Mouse (Mus musculus): ENCODE results near the gene Trappc5. TPM values are rescaled to one million over a fixed set of nuclear protein-coding genes. Genes with fewer than 3 reads are reported as not detected.

Gene Trappc5
- polyA plus RNA-seq, 1 experiment from 2014 or later, result 59.4 TPM

DNA sequence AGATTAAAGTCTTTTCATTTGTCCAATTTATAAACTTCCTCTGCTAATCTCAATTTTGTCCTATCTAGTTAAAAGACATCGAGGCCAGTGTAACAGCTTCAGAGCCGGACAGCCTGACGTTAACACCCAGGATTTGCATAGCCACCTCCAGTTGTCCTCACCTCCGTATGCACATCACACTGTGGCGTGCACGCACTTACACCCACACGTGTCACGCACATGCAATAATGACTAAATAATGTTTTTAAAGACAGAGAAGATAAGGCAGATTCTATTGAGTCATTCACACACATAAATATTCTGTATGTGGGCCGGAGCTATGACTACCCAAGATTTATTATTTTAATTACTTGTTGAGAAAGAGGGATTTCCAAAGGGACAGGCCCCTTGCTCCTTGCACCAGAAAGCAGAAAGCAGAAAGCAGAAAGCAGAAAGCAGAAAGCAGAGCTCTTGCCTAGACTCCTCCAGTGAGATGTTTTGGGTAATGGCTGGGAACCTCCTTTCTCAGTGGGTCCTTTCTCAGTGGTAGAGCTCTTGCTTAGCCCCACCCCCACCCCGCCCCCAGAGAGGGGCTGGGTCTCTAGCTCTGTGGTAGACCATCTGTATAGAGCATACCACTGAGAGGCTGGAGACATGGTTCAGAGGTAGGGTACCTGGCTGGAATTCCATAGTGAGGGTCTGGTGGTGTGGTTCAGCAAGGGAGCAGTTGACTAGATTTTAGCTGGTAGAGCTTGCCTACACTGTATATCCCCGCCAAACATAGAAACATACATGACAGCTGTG, 21.2 kb upstream of the Trappc5 start:
- H3K36me3 ChIP-seq, result no peaks in the 10 kb centered on the region

DNA sequence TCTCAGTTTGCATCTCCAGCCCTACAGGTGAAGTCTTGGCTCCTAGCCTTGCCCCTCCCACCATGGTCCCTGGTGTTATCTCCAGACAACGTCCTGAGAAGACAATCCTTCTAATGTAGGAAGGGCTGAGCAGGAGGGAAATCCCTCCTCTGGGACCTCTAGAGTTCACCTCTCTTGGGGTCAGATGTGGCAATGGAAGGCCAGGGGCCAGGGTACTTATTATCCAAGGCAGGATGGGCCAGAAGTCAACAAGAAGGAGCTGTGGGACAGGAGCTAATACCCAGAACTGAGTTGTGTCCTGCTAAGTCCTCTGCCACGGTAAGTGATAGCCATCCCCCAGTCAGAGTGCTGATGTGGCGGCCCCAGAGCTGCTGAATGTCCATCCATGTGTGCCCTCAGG, 20.6 kb upstream of the Trappc5 start, which contains the start of gene Retn:
Gene Retn (plus strand): TSS at position 245 of the 400 bp plus-strand sequence.
- WGBS, result 81% methylated on average over 3 of the region's 3 CpGs
- H3K9me3 ChIP-seq, result no peaks in the 10 kb centered on the region
- H3K27ac ChIP-seq (replicated peaks), result no peak within 1 kb of the TSS
- no peaks in the 10 kb centered on the region for H3K27me3 ChIP-seq
- H3K36me3 ChIP-seq, result no peaks in the 10 kb centered on the region
- no peak within 1 kb of the TSS for H3K4me3 ChIP-seq
- H3K9ac ChIP-seq (replicated peaks), result no peak within 1 kb of the TSS
- ATAC-seq (replicated peaks), result no peak
- 0 out of 2 replicates have a peak, but pooled peaks cover 5% of the 10 kb centered on the region for H3K4me1 ChIP-seq
- H3K4me2 ChIP-seq (replicated peaks), result no peak within 1 kb of the TSS

More for the DNA sequence above, 21.2 kb upstream of the Trappc5 start:
- Histone ChIP-seq H3K4me2 (replicated peaks) (no peak overlapping the region), H3K27me3 (no peaks in the 10 kb centered on the region), H3K9ac (replicated peaks) (no peak overlapping the region), H3K27ac (replicated peaks) (no peak overlapping the region), H3K4me1 (0 out of 2 replicates have a peak, but pooled peaks cover 5% of the 10 kb centered on the region), H3K4me3 (no peak overlapping the region), H3K9me3 (no peaks in the 10 kb centered on the region)
- no peak for ATAC-seq (replicated peaks)
- 76% methylated on average over 11 of the region's 11 CpGs for WGBS

DNA sequence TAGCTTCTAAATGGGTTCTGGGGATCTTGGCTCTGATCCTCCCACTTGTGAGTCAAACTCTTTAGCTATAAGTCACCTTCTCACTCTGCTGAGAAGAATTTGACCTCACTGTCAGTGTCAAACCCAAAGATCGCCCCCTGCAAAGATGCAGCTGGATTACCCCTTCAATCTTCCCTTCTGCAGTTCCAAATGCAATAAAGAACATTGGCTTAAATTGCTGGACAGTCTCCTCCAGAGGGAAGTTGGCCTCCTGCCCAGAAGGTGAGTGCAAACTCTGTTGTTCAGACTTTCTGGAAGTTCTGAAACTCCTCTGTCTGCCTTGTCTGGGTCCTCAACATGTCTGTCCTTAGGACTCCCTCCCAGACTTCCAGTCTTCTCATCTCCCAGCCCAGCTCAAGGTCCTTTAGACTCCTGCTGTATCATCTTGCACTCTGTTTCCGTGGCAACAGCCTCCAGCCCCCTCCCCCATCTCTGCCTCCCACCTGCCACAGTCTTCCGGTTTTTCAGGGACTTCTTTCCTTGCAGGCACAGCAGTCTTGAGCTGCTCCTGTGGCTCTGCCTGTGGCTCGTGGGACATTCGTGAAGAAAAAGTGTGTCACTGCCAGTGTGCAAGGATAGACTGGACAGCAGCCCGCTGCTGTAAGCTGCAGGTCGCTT, 19.2 kb upstream of the Trappc5 start:
- Histone ChIP-seq H3K36me3 (no peaks in the 10 kb centered on the region), H3K4me3 (no peak overlapping the region), H3K27ac (replicated peaks) (no peak overlapping the region), H3K9me3 (no peaks in the 10 kb centered on the region), H3K4me2 (replicated peaks) (no peak overlapping the region), H3K9ac (replicated peaks) (no peak overlapping the region), H3K27me3 (no peaks in the 10 kb centered on the region), H3K4me1 (0 out of 2 replicates have a peak, but pooled peaks cover 5% of the 10 kb centered on the region)
- ATAC-seq (replicated peaks), result no peak; the same call in 1 of the 2 replicates
- 20% methylated on average over 7 of the region's 7 CpGs for WGBS

DNA sequence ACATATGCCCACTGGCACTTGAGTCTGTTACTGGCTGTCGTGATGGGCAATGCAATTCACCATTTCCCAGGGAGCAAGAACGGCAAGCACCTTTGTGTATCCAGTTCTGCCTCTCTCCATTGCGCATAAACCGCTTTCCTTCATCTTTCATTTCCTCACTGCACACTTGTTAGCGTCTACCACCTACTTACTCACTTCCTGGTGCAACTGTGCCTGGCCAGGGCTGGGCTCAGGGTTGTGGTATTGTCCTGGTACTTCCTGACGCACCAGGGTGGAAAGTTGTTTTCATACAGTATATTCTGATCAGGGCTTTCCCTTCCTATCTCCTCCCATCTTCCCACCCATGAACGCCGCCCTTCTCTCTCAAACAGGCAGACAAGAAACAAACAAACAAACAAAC, 15.2 kb upstream of the Trappc5 start:
- ATAC-seq (replicated peaks), result no peak
- no peaks in the 10 kb centered on the region for H3K36me3 ChIP-seq
- H3K4me3 ChIP-seq, result no peak overlapping the region
- H3K9me3 ChIP-seq, result no peaks in the 10 kb centered on the region
- H3K27ac ChIP-seq (replicated peaks), result no peak overlapping the region
- H3K9ac ChIP-seq (replicated peaks), result no peak overlapping the region
- no peaks in the 10 kb centered on the region for H3K27me3 ChIP-seq
- 82% methylated on average over 8 of the region's 8 CpGs for WGBS
- no peak overlapping the region for H3K4me2 ChIP-seq (replicated peaks)
- H3K4me1 ChIP-seq, result 0 out of 2 replicates have a peak, but pooled peaks cover 5% of the 10 kb centered on the region

DNA sequence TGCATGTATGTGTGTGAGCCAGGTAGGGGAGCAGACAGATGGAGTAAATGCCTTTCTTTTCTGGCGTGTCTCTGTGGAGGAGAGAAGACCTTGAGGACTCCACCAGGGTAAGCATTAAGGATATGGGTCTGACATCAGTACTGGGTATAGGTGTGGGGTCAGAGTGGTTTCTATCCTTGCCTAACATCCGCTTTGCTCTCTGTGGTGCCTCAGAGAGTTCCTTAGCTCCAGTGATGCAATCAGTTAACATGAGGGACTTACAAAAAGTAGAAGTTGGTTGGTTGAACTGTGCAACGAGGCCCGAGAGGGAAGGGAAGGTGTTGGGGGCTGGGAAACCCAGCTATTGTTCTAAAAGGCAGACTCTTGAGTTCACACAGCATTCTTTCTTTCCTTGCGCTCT, 11.7 kb upstream of the Trappc5 start:
- H3K27me3 ChIP-seq, result no peaks in the 10 kb centered on the region
- 63% methylated on average over 4 of the region's 5 CpGs for WGBS
- no peak overlapping the region for H3K4me2 ChIP-seq (replicated peaks)
- H3K9ac ChIP-seq (replicated peaks), result no peak overlapping the region
- H3K4me3 ChIP-seq, result no peak overlapping the region
- H3K27ac ChIP-seq (replicated peaks), result no peak overlapping the region
- ATAC-seq (replicated peaks), result no peak
- no peaks in the 10 kb centered on the region for H3K9me3 ChIP-seq
- H3K4me1 ChIP-seq, result no peaks in the 10 kb centered on the region
- no peaks in the 10 kb centered on the region for H3K36me3 ChIP-seq

DNA sequence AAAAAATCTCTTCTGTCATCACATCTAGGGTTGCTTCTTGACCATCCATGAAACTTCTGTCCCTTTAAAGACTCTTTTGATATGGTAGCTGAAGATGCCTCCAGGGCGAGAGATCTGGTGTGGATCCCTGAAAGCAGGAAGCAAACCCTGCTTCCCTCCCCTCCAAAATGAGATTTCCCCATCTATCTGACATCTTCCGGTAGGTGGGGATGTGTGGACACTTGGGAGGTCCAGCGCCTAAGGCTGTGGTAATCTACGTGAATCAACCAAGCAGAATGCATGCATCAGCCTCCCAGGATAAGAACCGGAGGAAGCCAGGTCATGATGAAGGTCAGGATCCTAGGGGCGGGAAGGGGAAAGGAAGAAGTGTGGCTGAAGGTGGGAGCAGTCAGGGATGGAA, 10.6 kb upstream of the Trappc5 start, which contains the start of gene Mcemp1:
Gene Mcemp1 (plus strand): TSS at position 248 of the 400 bp plus-strand sequence.
- H3K27me3 ChIP-seq, result no peaks in the 10 kb centered on the region
- H3K4me2 ChIP-seq (replicated peaks), result no peak within 1 kb of the TSS
- H3K4me3 ChIP-seq, result no peak within 1 kb of the TSS
- H3K4me1 ChIP-seq, result no peaks in the 10 kb centered on the region
- no peak within 1 kb of the TSS for H3K27ac ChIP-seq (replicated peaks)
- 85% methylated on average over 6 of the region's 6 CpGs for WGBS
- no peak for ATAC-seq (replicated peaks)
- no peak within 1 kb of the TSS for H3K9ac ChIP-seq (replicated peaks)
- H3K9me3 ChIP-seq, result no peaks in the 10 kb centered on the region
- no peaks in the 10 kb centered on the region for H3K36me3 ChIP-seq

DNA sequence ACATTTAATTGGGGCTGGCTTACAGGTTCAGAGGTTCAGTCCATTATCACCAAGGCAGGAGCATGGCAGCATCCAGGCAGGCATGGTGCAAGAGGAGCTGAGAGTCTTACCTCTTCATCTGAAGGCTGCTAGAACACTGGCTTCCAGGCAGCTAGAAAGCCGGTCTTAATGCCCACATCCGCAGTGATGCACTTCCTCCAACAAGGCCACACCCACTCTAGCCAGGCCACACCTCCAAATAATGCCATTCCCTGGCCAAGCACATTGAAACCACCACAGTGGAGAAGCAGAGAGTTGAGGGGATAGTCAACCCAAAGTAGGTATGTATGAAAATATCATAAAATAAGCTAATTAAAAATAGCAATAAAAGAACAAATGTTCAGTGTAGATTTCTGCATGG, 5.7 kb upstream of the Trappc5 start:
- Histone ChIP-seq H3K4me1 (peaks cover 6% of the 10 kb centered on the region; the same call in 1 of the 2 replicates), H3K27ac (replicated peaks) (no peak overlapping the region), H3K9ac (replicated peaks) (no peak overlapping the region), H3K9me3 (no peaks in the 10 kb centered on the region), H3K36me3 (no peaks in the 10 kb centered on the region), H3K4me3 (no peak overlapping the region), H3K27me3 (no peaks in the 10 kb centered on the region), H3K4me2 (replicated peaks) (no peak overlapping the region)
- ATAC-seq (replicated peaks), result no peak
- WGBS, result 81% methylated on average over 2 of the region's 2 CpGs

DNA sequence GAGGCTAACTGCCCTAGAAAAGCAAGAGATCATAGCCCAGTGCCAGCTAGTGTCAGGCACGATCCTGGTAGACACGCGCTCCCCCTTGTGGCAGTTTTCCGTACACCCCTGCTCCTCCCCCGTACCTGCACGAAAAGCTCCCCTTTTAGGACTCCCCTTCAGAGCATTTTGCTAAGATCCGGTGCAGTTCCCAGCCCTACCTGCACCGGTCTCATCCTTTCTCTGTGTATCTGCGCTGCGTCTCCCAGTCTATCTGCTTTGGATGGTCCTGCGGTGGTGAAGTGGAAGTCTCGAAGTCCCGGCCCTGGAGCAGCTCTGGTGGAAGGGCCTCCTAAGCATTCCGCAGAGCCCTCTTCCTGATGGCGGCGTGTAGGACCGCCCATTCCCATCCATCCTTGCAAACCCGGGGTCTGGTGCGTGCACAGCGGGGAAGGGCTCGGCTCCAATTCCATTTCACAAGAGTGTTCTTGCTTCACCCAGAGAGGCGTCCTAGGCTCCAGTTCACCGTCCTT, 4.1 kb upstream of the Trappc5 start, which contains the start of gene Fcor:
Gene Fcor (minus strand): TSS at position 383 of the 512 bp plus-strand sequence.
- peak within 1 kb of the TSS; percentile 56 for H3K4me3 ChIP-seq
- H3K4me1 ChIP-seq, result peaks cover 13% of the 10 kb centered on the region
- H3K4me2 ChIP-seq (replicated peaks), result peak within 1 kb of the TSS; percentile 62
- H3K27ac ChIP-seq (replicated peaks), result peak within 1 kb of the TSS; percentile 81
- no peaks in the 10 kb centered on the region for H3K27me3 ChIP-seq
- H3K36me3 ChIP-seq, result no peaks in the 10 kb centered on the region
- ATAC-seq (replicated peaks), result peak; percentile 90
- no peaks in the 10 kb centered on the region for H3K9me3 ChIP-seq
- H3K9ac ChIP-seq (replicated peaks), result peak within 1 kb of the TSS; percentile 54
- WGBS, result under 1% methylated on average over 23 of the region's 23 CpGs

DNA sequence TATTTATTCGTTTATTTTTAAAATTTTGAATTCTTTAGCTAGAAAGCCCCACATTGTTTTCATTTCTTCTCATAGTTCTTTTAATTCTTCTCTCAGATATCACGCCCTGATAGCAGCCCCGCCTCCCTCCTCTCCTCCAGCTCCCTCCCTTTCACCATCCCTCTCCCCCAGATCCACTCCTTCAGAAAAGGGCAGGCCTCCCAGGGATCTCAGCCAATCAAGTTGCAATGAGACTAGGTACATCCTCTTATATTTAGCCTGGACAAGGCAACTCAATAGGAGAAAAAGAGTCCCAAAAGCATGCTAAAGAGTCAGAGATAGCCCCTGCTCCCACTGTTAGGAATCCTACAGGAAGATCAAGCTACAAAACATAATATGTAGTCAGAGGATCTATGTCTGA, 1.4 kb upstream of the Trappc5 start:
- Histone ChIP-seq H3K4me3 (no peak overlapping the region), H3K27ac (replicated peaks) (no peak overlapping the region), H3K4me1 (peaks cover 27% of the 10 kb centered on the region), H3K27me3 (no peaks in the 10 kb centered on the region), H3K9me3 (no peaks in the 10 kb centered on the region), H3K9ac (replicated peaks) (no peak overlapping the region), H3K36me3 (peaks cover 11% of the 10 kb centered on the region), H3K4me2 (replicated peaks) (no peak overlapping the region)
- WGBS, result 64% methylated on average over 3 of the region's 3 CpGs
- no peak for ATAC-seq (replicated peaks)

DNA sequence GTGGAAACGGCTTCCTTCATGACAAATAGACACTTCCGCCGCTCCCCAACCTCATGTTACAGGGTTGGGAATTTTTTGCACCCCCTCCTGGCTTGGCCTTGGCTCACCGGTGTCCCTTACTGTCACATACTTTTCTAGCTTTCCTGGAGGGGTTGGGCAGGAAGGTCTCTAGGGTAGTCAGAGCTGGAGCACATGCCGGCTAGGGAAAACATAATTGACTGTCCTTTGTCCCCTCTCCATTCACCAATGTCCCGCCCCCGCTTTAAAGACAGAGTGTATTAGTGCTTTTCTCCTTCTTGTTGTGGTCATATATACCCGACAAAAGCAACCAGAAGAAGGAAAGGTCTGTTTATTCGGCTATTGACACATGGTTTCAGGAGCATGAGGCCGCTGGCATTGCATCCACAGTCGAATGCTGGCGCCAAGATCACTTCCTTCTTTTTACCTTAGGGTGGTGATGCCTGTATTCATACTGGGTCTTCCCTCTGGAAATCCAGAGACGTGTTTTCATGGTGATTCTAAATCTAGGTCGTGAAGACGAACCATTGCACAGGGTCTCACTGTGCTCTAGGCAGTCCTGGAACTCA, 987 bp downstream of the Trappc5 start:
- H3K9ac ChIP-seq (replicated peaks), result peak overlapping the region; percentile 97
- no peaks in the 10 kb centered on the region for H3K9me3 ChIP-seq
- peaks cover 28% of the 10 kb centered on the region for H3K36me3 ChIP-seq
- H3K4me2 ChIP-seq (replicated peaks), result peak overlapping the region; percentile 83
- WGBS, result 1% methylated on average over 15 of the region's 15 CpGs
- no peak for ATAC-seq (replicated peaks)
- no peaks in the 10 kb centered on the region for H3K27me3 ChIP-seq
- H3K4me1 ChIP-seq, result peaks cover 33% of the 10 kb centered on the region
- peak overlapping the region; percentile 99 for H3K4me3 ChIP-seq
- H3K27ac ChIP-seq (replicated peaks), result peak overlapping the region; percentile 86; the same call in 1 of the 2 replicates

DNA sequence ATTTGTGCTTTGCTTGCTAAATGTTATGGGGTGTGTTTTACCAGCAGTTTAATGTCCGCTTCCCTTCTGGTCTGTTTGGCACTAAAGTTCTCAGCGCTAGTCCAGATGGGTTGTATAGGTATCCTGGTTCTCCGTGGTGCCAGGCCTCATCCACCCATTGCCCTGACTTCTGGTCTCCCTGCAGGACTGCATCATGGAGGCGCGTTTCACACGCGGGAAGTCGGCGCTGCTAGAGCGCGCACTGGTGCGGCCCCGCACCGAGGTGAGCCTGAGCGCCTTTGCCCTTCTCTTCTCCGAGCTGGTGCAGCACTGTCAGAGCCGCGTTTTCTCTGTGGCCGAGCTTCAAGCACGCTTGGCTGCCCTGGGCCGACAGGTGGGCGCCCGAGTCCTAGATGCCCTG, 2.7 kb downstream of the Trappc5 start:
- no peak overlapping the region for H3K27ac ChIP-seq (replicated peaks)
- 94% methylated on average over 23 of the region's 23 CpGs for WGBS
- ATAC-seq (replicated peaks), result no peak
- H3K36me3 ChIP-seq, result peaks cover 28% of the 10 kb centered on the region
- peaks cover 27% of the 10 kb centered on the region for H3K4me1 ChIP-seq
- H3K9ac ChIP-seq (replicated peaks), result no peak overlapping the region
- no peak overlapping the region for H3K4me2 ChIP-seq (replicated peaks)
- H3K27me3 ChIP-seq, result no peaks in the 10 kb centered on the region
- no peak overlapping the region for H3K4me3 ChIP-seq
- H3K9me3 ChIP-seq, result no peaks in the 10 kb centered on the region

DNA sequence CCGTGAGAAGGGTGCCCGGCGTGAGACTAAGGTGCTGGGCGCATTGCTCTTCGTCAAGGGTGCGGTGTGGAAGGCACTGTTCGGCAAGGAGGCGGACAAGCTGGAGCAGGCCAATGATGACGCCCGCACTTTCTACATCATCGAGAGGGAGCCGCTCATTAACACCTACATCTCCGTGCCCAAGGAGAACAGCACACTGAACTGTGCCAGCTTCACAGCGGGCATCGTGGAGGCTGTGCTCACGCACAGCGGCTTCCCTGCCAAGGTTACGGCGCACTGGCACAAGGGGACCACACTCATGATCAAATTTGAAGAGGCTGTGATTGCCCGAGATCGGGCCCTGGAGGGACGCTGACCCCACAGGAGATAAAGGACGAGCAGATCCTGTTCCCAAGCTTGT, 3.1 kb downstream of the Trappc5 start:
- Histone ChIP-seq H3K36me3 (peaks cover 28% of the 10 kb centered on the region), H3K4me3 (no peak overlapping the region), H3K27ac (replicated peaks) (no peak overlapping the region), H3K9me3 (no peaks in the 10 kb centered on the region), H3K4me1 (peaks cover 27% of the 10 kb centered on the region), H3K9ac (replicated peaks) (no peak overlapping the region), H3K4me2 (replicated peaks) (no peak overlapping the region), H3K27me3 (no peaks in the 10 kb centered on the region)
- 94% methylated on average over 23 of the region's 23 CpGs for WGBS
- ATAC-seq (replicated peaks), result no peak
